Mouse (Mus musculus) forebrain, embryonic 14.5 days (tissue): ENCODE measurements around the gene Atg101. TPM values are rescaled to one million over a fixed set of nuclear protein-coding genes. Genes with fewer than 3 reads are reported as not detected.
A peak's percentile ranks its signal among the peaks of the same experiment; 100 is the strongest.

Experiments used
- ATAC-seq: fragments of 200-750 bp; cut with Nextera tagmentation; 2 replicates; pipeline ENCODE4 v1.8.0; 2017; ENCODE audit warnings: mild to moderate bottlenecking, moderate library complexity
- DNase-seq: peaks from one replicate; pipeline ENCODE4 v3.0.0-alpha.2; 2015; ENCODE audit warnings: low spot score
- H3K27ac ChIP-seq: fragments of 300-500 bp; sonication (generic); 2 replicates; pipeline ENCODE4 v1.5.1; 2014; ENCODE audit warnings: low read depth, mild to moderate bottlenecking, control low read depth, low read length, moderate library complexity
- H3K27me3 ChIP-seq: fragments of 300-500 bp; sonication (generic); replicated peaks from 2 replicates; pipeline ENCODE4 v1.6.1; 2014; ENCODE audit warnings: low read length, control low read depth, mixed read lengths; ENCODE audit not compliant: control insufficient read depth, insufficient read depth
- H3K36me3 ChIP-seq: fragments of 300-500 bp; sonication (generic); 2 replicates; pipeline ENCODE4 v1.6.1; 2014; ENCODE audit warnings: low read length, control low read depth; ENCODE audit not compliant: control insufficient read depth, insufficient read depth
- H3K4me1 ChIP-seq: fragments of 300-500 bp; sonication (generic); 2 replicates; pipeline ENCODE4 v1.6.1; 2014; ENCODE audit warnings: antibody characterized with exemption, low read length, control low read depth; ENCODE audit not compliant: control insufficient read depth, insufficient read depth
- H3K4me2 ChIP-seq: fragments of 300-500 bp; sonication (generic); 2 replicates; pipeline ENCODE4 v1.6.1; 2014; ENCODE audit warnings: mild to moderate bottlenecking, control low read depth, low read length
- H3K4me3 ChIP-seq: fragments of 300-500 bp; sonication (generic); 2 replicates; pipeline ENCODE4 v1.5.1; 2014; ENCODE audit warnings: low read depth, low read length, control low read depth
- H3K9ac ChIP-seq: fragments of 300-500 bp; sonication (generic); 2 replicates; pipeline ENCODE4 v1.6.1; 2014; ENCODE audit warnings: mild to moderate bottlenecking, low read length, control low read depth, moderate library complexity
- H3K9me3 ChIP-seq: fragments of 300-500 bp; sonication (generic); replicated peaks from 2 replicates; pipeline ENCODE4 v1.6.1; 2016; ENCODE audit warnings: low read length, control low read depth, mixed read lengths; ENCODE audit not compliant: control insufficient read depth
- WGBS: fragments of 180-500 bp; shearing (Covaris S2); extraction: QIAGEN DNeasy Blood & Tissue Kit; methylation state at CpG from one replicate; pipeline ENCODE4 v1.1.7; 2014; 5-methylcytosine and 5-hydroxymethylcytosine counted together
- polyA plus RNA-seq: library from polyadenylated mRNA; unstranded; fragments of >200 nt; fragmentation: Nextera tagmentation; extraction: Ambion mirVana; gene quantifications from 2 replicates; pipeline ENCODE4 v1.2.1, GENCODE M21; 2014

The Atg101 gene
- polyA plus RNA-seq, 1 experiment from 2014 or later: 83.1 TPM

GRCm38 (mm10) chr15:101274380-101274779 is 9.7 kb upstream of the Atg101 start:
- no peak overlapping the region for H3K4me2 ChIP-seq
- no peaks in the 10 kb centered on the region for H3K9me3 ChIP-seq
- H3K4me1 ChIP-seq: no peaks in the 10 kb centered on the region
- WGBS: 82% methylated on average over 6 of the region's 6 CpGs
- DNase-seq (no peak), ATAC-seq (no peak)
- H3K36me3 ChIP-seq: peaks cover 25% of the 10 kb centered on the region
- H3K4me3 ChIP-seq: no peak overlapping the region
- no peaks in the 10 kb centered on the region for H3K27me3 ChIP-seq
- no peak overlapping the region for H3K9ac ChIP-seq
- no peak overlapping the region for H3K27ac ChIP-seq

- WGBS: 4% methylated on average over 11 of the region's 11 CpGs
- no peak overlapping the region for H3K4me3 ChIP-seq
- H3K9me3 ChIP-seq: no peaks in the 10 kb centered on the region
- ATAC-seq: 0 out of 2 replicates have a peak, but pooled peaks have one; percentile 48
- H3K27me3 ChIP-seq: no peaks in the 10 kb centered on the region
- no peak overlapping the region for H3K9ac ChIP-seq
- peak; percentile 36 for DNase-seq
- no peak overlapping the region for H3K27ac ChIP-seq
- no peaks in the 10 kb centered on the region for H3K4me1 ChIP-seq
- H3K36me3 ChIP-seq: peaks cover 13% of the 10 kb centered on the region
- no peak overlapping the region for H3K4me2 ChIP-seq
Observed at GRCm38 (mm10) chr15:101277351-101277899, 6.6 kb upstream of the Atg101 start.

GRCm38 (mm10) chr15:101278589-101278988 is 5.5 kb upstream of the Atg101 start:
- Histone ChIP-seq H3K9me3 (no peaks in the 10 kb centered on the region), H3K4me3 (no peak overlapping the region), H3K9ac (no peak overlapping the region), H3K27ac (no peak overlapping the region), H3K27me3 (no peaks in the 10 kb centered on the region), H3K36me3 (0 out of 2 replicates have a peak, but pooled peaks cover 5% of the 10 kb centered on the region), H3K4me1 (no peaks in the 10 kb centered on the region), H3K4me2 (no peak overlapping the region)
- DNase-seq (no peak), ATAC-seq (no peak)
- 65% methylated on average over 5 of the region's 5 CpGs for WGBS

- H3K9me3 ChIP-seq: no peaks in the 10 kb centered on the region
- H3K4me3 ChIP-seq: no peak overlapping the region
- H3K27ac ChIP-seq: no peak overlapping the region
- no peak for DNase-seq
- no peak overlapping the region for H3K9ac ChIP-seq
- 77% methylated on average over 12 of the region's 12 CpGs for WGBS
- no peaks in the 10 kb centered on the region; the same call in 1 of the 2 replicates for H3K4me1 ChIP-seq
- H3K27me3 ChIP-seq: no peaks in the 10 kb centered on the region
- no peak for ATAC-seq
- H3K4me2 ChIP-seq: no peak overlapping the region
- no peaks in the 10 kb centered on the region for H3K36me3 ChIP-seq
Observed at GRCm38 (mm10) chr15:101279430-101279999, 4.6 kb upstream of the Atg101 start.

GRCm38 (mm10) chr15:101282471-101282870 is 1.6 kb upstream of the Atg101 start:
- Histone ChIP-seq H3K27ac (no peak overlapping the region), H3K27me3 (no peaks in the 10 kb centered on the region), H3K9me3 (no peaks in the 10 kb centered on the region), H3K9ac (no peak overlapping the region), H3K4me1 (peaks cover 5% of the 10 kb centered on the region; the same call in 1 of the 2 replicates), H3K36me3 (peaks cover 14% of the 10 kb centered on the region), H3K4me3 (no peak overlapping the region), H3K4me2 (no peak overlapping the region)
- 78% methylated on average over 5 of the region's 5 CpGs for WGBS
- DNase-seq (no peak), ATAC-seq (no peak)

GRCm38 (mm10) chr15:101283183-101283910 is 725 bp upstream of the Atg101 start:
- Histone ChIP-seq H3K4me1 (peaks cover 5% of the 10 kb centered on the region; the same call in 1 of the 2 replicates), H3K27me3 (no peaks in the 10 kb centered on the region), H3K27ac (peak overlapping the region; percentile 21; the same call in 1 of the 2 replicates), H3K9me3 (no peaks in the 10 kb centered on the region), H3K36me3 (peaks cover 23% of the 10 kb centered on the region), H3K4me3 (peak overlapping the region; percentile 64), H3K4me2 (peak overlapping the region; percentile 93), H3K9ac (peak overlapping the region; percentile 72)
- ATAC-seq: peak; percentile 59
- peak; percentile 92 for DNase-seq
- 1% methylated on average over 26 of the region's 26 CpGs for WGBS

- Histone ChIP-seq H3K36me3 (peaks cover 52% of the 10 kb centered on the region), H3K9me3 (no peaks in the 10 kb centered on the region), H3K9ac (no peak overlapping the region), H3K4me1 (peaks cover 5% of the 10 kb centered on the region; the same call in 1 of the 2 replicates), H3K27me3 (no peaks in the 10 kb centered on the region), H3K27ac (no peak overlapping the region), H3K4me3 (no peak overlapping the region), H3K4me2 (no peak overlapping the region)
- no peak for ATAC-seq
- 71% methylated on average over 9 of the region's 9 CpGs for WGBS
- no peak for DNase-seq
Observed at GRCm38 (mm10) chr15:101286129-101286770, 2.2 kb downstream of the Atg101 start.

GRCm38 (mm10) chr15:101287361-101287760 is 3.3 kb downstream of the Atg101 start:
- DNase-seq: no peak
- H3K27ac ChIP-seq: no peak overlapping the region
- H3K9ac ChIP-seq: no peak overlapping the region
- H3K27me3 ChIP-seq: no peaks in the 10 kb centered on the region
- 90% methylated on average over 6 of the region's 6 CpGs for WGBS
- no peak for ATAC-seq
- H3K4me1 ChIP-seq: peaks cover 5% of the 10 kb centered on the region; the same call in 1 of the 2 replicates
- H3K4me3 ChIP-seq: no peak overlapping the region
- H3K36me3 ChIP-seq: peaks cover 63% of the 10 kb centered on the region
- no peaks in the 10 kb centered on the region for H3K9me3 ChIP-seq
- no peak overlapping the region for H3K4me2 ChIP-seq
